Mouse (Mus musculus) left cerebral cortex, adult 18-20 months (tissue): ENCODE data around the gene Coro1b. TPM values are rescaled to one million over a fixed set of nuclear protein-coding genes. Genes with fewer than 3 reads are reported as not detected.

Experiments
- DNase-seq, 2 experiments: peaks; one replicate each; pipeline ENCODE4 v3.0.0; 2021 to 2022; ENCODE audit warnings: low spot score in 2 of 2, mixed read lengths in 1 of 2
- total RNA-seq, 2 experiments: library from RNA; stranded (reverse); gene quantifications; 2 replicates each; pipeline ENCODE4 v1.2.3; 2021

The Coro1b gene
- total RNA-seq, 2 experiments from 2014 or later, result 77.9 to 81.3 TPM

DNA sequence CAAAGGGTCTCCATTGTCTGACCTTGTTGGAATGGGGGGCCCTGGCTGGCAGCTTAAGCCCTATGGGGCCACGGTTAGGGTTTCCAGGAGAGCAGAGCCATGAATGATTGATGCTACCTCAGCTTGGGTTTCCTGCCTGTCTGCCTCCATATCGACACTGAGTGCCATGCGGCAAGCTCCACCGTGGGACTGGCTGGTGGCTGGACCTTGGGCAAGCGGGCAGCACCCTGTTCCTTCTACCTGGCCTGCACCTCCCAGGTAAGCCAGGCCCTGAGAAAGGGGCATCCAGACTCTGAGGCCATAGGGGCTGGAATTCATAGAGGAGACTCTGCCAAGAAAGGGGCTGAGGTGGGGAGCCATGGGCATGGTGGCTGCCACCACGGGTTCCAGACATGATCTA lies 8.3 kb upstream of the Coro1b start:
- DNase-seq, result no peak

DNA sequence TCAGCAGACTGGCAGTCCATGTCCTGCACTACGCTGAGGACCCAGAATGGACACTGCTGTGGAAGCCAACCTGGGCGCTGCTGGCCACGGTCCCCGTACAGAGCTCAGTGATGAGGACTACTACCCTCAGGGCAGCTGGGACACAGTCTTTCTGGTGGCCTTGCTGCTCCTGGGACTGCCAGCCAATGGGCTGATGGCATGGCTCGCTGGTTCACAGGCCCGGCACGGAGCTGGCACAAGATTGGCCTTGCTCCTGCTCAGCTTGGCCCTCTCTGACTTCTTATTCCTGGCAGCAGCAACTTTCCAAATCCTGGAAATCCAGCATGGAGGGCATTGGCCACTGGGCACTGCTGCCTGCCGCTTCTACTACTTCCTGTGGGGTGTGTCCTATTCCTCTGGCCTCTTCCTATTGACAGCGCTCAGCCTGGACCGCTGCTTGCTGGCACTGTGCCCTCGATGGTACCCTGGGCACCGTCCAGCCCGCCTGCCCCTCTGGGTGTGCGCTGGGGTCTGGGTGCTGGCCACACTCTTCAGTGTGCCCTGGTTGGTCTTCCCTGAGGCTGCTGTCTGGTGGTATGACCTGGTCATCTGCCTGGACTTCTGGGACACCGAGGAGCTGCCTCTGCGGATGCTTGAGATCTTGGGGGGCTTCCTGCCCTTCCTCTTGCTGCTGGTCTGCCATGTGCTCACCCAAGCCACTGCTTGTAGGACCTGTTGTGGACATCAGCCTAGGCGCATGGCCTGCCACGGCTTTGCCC lies 5.8 kb upstream of the Coro1b start:
- no peak for DNase-seq

DNA sequence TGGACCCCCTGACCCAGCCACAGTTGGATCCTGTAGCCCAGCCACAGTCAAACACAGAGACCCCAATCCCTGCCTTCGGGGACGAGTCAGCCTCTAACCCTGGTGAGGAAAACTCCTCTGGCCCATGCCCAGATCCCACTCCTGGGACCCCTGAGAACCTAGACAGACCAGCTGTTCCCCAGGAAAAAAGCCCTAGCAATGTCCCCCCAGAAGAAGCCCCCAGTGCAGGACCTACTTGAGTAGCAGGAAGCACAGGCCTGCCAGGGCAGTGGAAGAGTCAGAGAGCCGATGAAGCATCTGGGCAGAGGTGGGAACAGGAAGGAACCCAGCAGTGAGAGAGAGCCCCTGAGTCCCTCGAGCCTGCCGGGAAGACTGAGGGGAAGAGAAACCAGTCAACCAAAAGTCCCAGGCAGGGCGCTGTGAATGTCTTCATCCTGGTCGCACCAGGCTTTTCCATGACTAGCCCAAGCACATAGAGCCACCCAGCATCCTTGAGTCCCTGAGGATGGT lies 4.6 kb upstream of the Coro1b start, which contains the start of gene Cabp4:
Gene Cabp4, minus strand, starts transcription at position 275 of the 510 bp plus-strand sequence.
- DNase-seq, result no peak

GRCm38 (mm10) chr19:4144550-4145498 lies 3.6 kb upstream of the Coro1b start:
- DNase-seq, result no peak

DNA sequence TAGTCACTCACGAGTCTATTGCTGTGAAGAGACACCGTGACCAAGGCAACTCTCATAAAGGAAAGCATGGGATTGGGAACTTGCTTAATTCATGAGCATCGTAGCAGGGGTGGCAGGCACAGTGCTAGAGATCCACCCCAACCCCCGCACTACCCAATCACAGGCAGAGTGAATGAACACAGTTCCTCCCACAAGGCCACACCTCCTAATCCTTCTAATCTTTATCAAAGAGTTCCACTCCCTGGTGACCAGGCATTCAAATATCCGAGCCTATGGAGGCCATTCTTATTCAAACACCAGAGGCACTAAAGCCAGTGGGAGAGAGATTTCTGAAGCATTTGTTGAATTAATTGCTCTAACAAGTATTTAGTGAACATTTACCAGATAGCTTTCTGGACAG lies 2.5 kb upstream of the Coro1b start:
- no peak for DNase-seq

DNA sequence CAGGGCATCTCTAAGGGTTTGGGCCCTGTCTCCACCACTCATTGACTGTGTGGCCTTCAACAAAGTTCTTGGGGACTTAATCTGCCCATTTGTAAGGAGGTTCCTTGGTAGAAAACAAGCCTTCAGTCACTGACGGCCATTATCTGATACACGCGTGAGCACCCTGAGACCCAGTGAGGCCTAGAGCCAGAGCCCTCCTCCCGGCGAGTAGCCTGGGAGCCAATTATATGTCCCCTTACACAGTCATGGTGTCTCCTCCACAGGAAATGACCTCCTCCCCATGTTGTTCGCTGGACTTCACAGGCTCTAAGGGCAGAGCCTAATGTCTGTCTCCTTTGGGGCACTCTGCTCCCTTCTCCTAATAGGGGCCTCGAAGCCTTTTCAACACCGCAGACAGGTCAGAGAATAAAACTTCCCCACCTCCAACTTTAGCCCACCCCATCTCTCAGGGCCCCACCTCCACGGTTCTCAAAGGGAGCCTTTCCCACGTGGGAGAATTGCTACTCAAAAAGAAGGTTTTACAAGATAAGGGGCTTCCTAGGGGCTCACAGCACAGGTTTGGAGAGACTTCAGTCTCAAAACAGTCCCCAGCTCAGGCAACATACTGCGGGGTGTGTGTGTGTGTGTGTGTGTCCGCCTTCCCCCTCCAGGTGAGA lies 1.9 kb upstream of the Coro1b start:
- DNase-seq, result no peak

GRCm38 (mm10) chr19:4147022-4147405 lies 1.4 kb upstream of the Coro1b start:
- no peak for DNase-seq

GRCm38 (mm10) chr19:4147782-4148490 lies 483 bp upstream of the Coro1b start:
- no peak for DNase-seq

DNA sequence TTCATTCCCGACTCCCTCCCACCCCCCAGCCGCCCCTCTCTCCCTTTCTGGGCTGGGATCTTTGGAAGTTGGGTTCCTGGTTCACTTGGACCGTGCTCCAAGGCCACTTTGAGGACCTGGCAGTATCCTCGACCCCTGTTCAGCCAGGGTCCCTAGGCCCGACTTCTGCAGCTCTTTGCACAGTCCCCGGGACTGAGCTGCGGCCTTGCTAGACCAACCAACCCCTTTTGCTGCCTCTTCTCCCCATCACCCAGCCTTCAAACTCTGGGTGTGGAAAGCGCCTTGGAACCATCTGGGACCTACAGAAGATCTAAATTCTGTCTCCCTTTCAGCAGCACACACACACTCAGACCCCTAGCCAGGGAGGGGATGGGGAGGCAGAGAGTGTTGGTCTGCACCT lies 400 bp downstream of the Coro1b start:
- no peak for DNase-seq

GRCm38 (mm10) chr19:4149283-4149682 lies 864 bp downstream of the Coro1b start:
- DNase-seq, result no peak

DNA sequence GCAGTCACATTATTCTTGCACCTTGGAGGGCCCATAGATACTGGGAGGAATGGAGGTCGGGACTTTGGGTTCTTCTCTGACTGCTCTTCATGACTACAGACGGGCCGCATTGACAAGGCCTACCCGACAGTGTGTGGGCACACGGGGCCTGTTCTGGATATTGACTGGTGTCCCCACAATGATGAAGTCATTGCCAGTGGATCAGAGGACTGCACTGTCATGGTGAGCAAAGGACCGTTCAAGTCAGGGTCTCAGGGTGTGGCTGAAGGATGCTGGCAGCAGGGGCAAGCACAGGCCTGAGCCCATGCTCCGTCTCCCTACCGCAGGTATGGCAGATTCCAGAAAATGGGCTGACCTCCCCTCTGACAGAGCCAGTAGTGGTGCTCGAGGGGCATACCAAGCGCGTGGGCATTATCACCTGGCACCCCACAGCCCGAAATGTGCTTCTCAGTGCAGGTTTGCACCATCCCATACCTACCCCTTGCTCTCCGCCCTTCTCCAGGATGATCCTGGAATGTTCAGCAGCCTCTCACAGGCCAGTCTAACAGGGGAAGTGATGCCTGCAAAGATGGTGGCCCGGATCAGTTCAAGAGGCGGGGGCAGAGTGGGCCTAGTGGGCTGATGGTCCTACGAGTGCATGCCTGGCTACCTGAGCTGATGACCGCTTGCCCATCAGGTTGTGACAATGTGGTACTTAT lies 1.5 kb downstream of the Coro1b start:
- DNase-seq, result no peak

GRCm38 (mm10) chr19:4150567-4151487 lies 2.4 kb downstream of the Coro1b start:
- no peak for DNase-seq

- DNase-seq, result no peak
Observed at GRCm38 (mm10) chr19:4151488-4151860, 3.1 kb downstream of the Coro1b start.

- no peak for DNase-seq
Observed at GRCm38 (mm10) chr19:4151898-4152297, 3.5 kb downstream of the Coro1b start.

GRCm38 (mm10) chr19:4152445-4153231 lies 4.2 kb downstream of the Coro1b start:
- DNase-seq, result no peak

DNA sequence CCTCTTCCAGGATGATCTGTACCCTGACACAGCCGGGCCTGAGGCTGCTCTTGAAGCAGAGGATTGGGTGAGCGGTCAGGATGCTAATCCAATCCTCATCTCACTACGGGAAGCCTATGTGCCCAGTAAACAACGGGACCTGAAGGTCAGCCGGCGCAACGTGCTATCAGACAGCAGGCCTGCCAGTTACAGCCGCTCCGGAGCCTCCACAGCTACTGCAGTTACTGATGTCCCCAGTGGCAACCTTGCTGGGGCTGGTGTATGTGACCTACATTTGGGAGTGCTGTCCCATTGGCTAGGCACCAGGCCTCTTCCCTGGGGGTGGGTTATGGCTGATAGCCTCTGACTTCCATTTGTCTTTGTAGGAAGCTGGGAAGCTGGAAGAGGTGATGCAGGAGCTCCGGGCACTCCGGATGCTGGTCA lies 4.8 kb downstream of the Coro1b start, which contains the start of gene Ptprcap:
Gene Ptprcap, plus strand, starts transcription at position 373 of the 423 bp plus-strand sequence.
- DNase-seq, result no peak

DNA sequence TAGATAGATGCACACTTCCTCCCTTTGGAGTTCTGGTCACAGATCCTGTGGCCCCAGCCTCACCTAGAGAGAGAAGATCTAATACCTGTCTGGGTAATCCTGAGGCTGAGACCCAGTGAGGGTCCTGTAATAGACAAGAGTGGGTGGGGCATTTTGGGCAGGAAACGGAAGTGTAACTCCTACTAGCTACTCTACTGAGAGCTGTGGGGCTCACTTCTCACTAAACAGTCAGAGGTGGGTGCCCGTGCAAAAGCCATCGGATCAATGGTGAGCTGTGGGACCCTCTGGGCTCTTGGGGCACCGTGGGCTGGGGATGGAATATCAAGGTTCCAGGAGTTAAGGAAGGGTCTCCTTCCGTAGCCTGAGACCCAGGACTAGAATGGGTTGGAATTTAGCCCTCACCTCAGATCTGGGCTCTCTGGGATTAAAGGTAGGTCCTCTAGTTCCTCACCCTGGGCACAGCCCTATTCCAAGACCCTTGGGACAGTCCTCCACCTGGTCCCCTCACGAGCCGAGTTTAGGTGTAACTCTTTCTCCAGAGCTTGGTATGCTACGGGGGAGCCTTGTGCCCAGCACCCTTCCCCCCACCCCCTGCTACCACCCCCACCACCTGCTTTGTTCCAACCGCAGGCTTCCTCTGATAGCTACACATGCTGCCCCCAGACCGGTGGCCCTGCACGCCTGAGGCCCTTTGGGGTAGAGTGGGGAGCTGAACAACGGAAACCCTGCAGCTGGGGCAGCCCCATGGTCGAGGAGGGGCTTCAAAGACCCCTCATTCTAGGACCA lies 6.2 kb downstream of the Coro1b start:
- DNase-seq, result no peak
